Mouse (Mus musculus) myocyte (in vitro differentiated cells): Measurements from ENCODE around the gene Sds.

Source experiments
- CEBPB ChIP-seq: IDR thresholded peaks from 2 replicates; pipeline ENCODE4 v1.6.1; 2011; ENCODE audit warnings: mild to moderate bottlenecking, moderate library complexity; ENCODE audit not compliant: poor library complexity, insufficient read depth, severe bottlenecking
- E2F4 ChIP-seq: IDR thresholded peaks from one replicate; pipeline ENCODE4 v1.6.1; 2011; ENCODE audit warnings: mild to moderate bottlenecking, control low read depth, moderate library complexity; ENCODE audit not compliant: insufficient read depth
- MAX ChIP-seq: IDR thresholded peaks from one replicate; pipeline ENCODE4 v1.6.1; 2011; ENCODE audit warnings: low read depth, mild to moderate bottlenecking, control low read depth
- MYOD1 ChIP-seq, 3 experiments: IDR thresholded peaks; one replicate each; pipeline ENCODE4 v1.6.1; 2011; ENCODE audit warnings: control low read depth in 2 of 3, low read depth in 2 of 3, mild to moderate bottlenecking in 2 of 3, moderate library complexity in 1 of 3; ENCODE audit not compliant: insufficient read length in 2 of 3, control insufficient read depth in 1 of 3
- MYOG ChIP-seq, 3 experiments: IDR thresholded peaks; one replicate each; pipeline ENCODE4 v1.6.1; 2011; ENCODE audit warnings: control low read depth in 2 of 3, low read depth in 2 of 3, mild to moderate bottlenecking in 2 of 3; ENCODE audit not compliant: insufficient read length in 2 of 3, control insufficient read depth in 1 of 3, insufficient read depth in 1 of 3
- POLR2A ChIP-seq: IDR thresholded peaks from one replicate; pipeline ENCODE4 v1.6.1; 2011; ENCODE audit warnings: low read depth, mild to moderate bottlenecking, control low read depth, moderate library complexity; ENCODE audit not compliant: insufficient read length
- POLR2AphosphoS2 ChIP-seq: IDR thresholded peaks from one replicate; pipeline ENCODE4 v1.6.1; 2011; ENCODE audit warnings: low read depth, control low read depth; ENCODE audit not compliant: insufficient read length
- REST ChIP-seq: IDR thresholded peaks from one replicate; pipeline ENCODE4 v1.6.1; 2011; ENCODE audit warnings: mild to moderate bottlenecking, control low read depth, moderate library complexity; ENCODE audit not compliant: insufficient read depth, insufficient read length
- SRF ChIP-seq: IDR thresholded peaks from one replicate; pipeline ENCODE4 v1.6.1; 2011; ENCODE audit warnings: low read depth; ENCODE audit not compliant: control insufficient read depth, insufficient read length
- TCF12 ChIP-seq: IDR thresholded peaks from one replicate; pipeline ENCODE4 v1.6.1; 2011; ENCODE audit warnings: mild to moderate bottlenecking, control low read depth; ENCODE audit not compliant: poor library complexity, insufficient read depth, severe bottlenecking
- TCF3 ChIP-seq: IDR thresholded peaks from one replicate; pipeline ENCODE4 v1.6.1; 2011; ENCODE audit warnings: low read depth, control low read depth; ENCODE audit not compliant: insufficient read length
- USF1 ChIP-seq: IDR thresholded peaks from one replicate; pipeline ENCODE4 v1.6.1; 2011; ENCODE audit warnings: low read depth, mild to moderate bottlenecking, control low read depth, moderate library complexity

DNA sequence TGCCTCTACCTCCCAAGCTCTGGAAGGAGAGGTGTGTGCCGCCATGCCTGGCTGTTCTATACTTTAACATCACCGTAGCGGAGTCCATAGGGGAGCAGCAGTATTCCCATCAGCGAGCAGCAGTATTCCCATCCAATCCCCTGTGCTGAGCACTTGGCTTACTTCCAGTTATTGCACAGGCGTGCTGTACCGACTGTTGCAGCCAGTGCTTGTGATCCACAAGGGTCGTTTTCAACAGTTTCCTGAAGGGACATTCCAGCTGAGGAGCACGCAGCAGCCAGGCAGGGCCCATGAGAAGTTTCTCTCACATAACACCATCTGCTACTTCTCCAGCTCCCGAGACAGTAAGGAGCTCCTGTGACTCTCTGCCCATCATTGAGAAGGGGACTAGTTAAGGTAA lies 30.2 kb downstream of the Sds start:
- TF ChIP-seq MYOD1 (IDR thresholded peaks at IDR 0.05; ENCODE audit: control insufficient read depth in 1 of 3, insufficient read length in 2 of 3, low read depth in 2 of 3) = no peak
- TF ChIP-seq USF1 = no peak
- no peak for TF ChIP-seq POLR2A
- no peak for TF ChIP-seq CEBPB
- no peak for TF ChIP-seq TCF12
- TF ChIP-seq MAX = no peak
- TF ChIP-seq E2F4 = no peak
- TF ChIP-seq POLR2AphosphoS2 = no peak
- TF ChIP-seq TCF3 = no peak
- no peak for TF ChIP-seq REST
- TF ChIP-seq MYOG (IDR thresholded peaks at IDR 0.05; ENCODE audit: control insufficient read depth in 1 of 3, insufficient read depth in 1 of 3, insufficient read length in 2 of 3, low read depth in 2 of 3) = no peak
- no peak for TF ChIP-seq SRF
